Mouse (Mus musculus): ENCODE measurements at regions not wholly inside any gene's neighbourhood (a gene's known extent, or its start where the extent isn't known, plus 50 kb on each side); places are given as distances from the start of the nearest gene placed in this dataset.

DNA sequence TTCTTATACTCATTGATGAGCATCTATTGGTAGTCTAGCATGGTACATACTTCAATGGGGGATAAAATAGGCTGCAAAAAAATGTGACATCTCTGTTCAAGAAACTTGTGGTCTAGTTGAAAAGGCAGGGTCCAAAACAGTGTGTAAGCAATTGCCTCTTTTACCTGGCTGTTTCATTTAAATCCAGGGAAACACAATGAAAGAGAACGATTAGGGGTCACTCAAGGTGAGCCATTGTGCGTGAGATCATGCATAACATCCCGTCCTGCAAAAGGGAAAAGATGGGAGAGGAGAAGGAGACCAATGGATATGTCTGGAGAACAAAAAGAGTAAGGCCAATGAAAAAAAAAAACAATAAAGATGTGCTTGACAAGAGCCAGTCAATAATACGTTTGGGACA lies 93.6 kb upstream of the Olfm4 start:
- Histone ChIP-seq H3K4me2 (replicated peaks) (no peak overlapping the region), H3K9me3 (replicated peaks) (no peaks in the 10 kb centered on the region), H3K27me3 (peaks cover 22% of the 10 kb centered on the region), H3K4me3 (no peak overlapping the region), H3K9ac (no peak overlapping the region), H3K27ac (no peak overlapping the region), H3K36me3 (no peaks in the 10 kb centered on the region), H3K4me1 (no peaks in the 10 kb centered on the region)
- no peak for ATAC-seq (ENCODE audit: low FRiP score)
- WGBS, result 76% methylated on average over 4 of the region's 4 CpGs

DNA sequence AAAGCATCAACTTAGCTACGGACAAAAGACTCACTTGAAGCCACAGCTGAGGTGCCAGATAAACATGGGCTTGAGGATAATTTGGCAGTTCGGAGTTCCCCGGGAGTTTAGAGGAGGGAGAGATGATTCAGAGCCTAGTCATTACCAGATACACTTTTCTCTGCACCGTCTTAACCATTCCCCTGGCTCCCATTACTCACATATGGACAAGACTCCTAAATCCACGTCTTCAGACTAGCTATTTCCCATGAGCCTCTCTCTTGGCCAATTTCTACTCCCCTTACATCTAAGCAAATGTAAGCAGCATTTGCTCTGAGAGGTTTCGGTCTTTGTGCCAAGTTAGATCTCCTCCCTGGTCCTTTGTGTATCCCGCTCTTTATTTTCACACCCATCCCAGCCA lies 100.4 kb upstream of the Olfm4 start:
- Histone ChIP-seq H3K9me3 (replicated peaks) (no peaks in the 10 kb centered on the region), H3K4me1 (peaks cover 40% of the 10 kb centered on the region), H3K36me3 (no peaks in the 10 kb centered on the region), H3K4me2 (replicated peaks) (no peak overlapping the region), H3K4me3 (no peak overlapping the region), H3K9ac (no peak overlapping the region), H3K27ac (no peak overlapping the region), H3K27me3 (peaks cover 34% of the 10 kb centered on the region)
- 75% methylated on average over 7 of the region's 7 CpGs for WGBS
- ATAC-seq (ENCODE audit: low FRiP score), result no peak

DNA sequence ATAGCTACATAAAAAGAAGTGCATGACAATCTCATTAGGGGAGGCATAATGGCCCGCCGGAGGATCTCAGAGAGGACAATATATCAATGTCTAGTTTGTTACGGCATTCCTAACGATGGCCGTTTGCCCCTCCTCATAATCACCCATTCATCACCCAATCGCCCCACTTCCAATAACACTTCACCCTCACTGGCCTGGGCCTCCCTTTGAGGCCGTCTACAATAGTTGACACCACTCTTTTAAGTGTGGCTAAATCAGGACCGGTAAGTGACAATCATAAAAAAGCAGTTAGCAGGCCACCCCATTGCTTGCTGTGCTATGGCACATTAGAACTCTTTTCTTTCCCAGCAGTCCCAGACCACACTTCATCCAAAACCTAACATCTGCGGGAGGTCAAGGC lies 102.2 kb upstream of the Olfm4 start:
- Histone ChIP-seq H3K9ac (no peak overlapping the region), H3K4me3 (no peak overlapping the region), H3K27ac (no peak overlapping the region), H3K4me2 (replicated peaks) (no peak overlapping the region), H3K9me3 (replicated peaks) (no peaks in the 10 kb centered on the region), H3K36me3 (no peaks in the 10 kb centered on the region), H3K4me1 (peaks cover 42% of the 10 kb centered on the region), H3K27me3 (peaks cover 42% of the 10 kb centered on the region)
- WGBS, result 28% methylated on average over 9 of the region's 9 CpGs
- ATAC-seq (ENCODE audit: low FRiP score), result peak; percentile 58; the same call in 1 of the 2 replicates

DNA sequence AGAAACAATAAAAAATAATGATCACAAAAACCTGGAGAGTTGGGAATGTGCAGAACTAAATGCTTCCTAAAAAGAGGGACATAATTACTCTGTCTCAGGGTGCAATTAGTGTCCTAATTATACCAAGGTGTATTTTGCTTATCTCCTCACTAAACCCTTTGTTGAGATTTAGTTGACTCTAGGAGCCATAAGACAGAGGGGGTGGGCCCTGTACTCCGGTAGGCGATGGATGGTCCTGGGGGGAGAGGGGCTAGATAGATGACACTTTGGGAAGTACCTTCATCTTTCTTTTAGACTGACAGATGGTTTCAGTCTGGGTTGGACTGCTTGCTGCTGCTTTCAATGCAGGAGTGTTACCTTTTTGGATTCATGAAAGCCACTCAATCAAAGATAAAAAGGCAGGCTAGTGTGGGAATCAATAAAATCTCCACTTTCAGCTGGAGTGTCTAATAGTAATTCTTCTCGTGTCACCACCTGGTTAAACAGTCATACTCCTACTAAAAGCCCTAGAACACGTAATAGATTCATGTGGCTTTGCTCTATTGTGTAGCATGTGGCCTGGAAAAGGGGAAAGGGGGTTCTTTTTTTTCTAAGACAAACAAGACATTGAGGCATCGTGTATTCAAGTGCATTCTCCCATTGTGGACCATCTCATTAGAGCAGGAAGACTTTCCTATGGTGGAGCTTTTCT lies 103.7 kb upstream of the Olfm4 start:
- H3K27ac ChIP-seq, result peak overlapping the region; percentile 76; the same call in 1 of the 2 replicates
- no peaks in the 10 kb centered on the region for H3K36me3 ChIP-seq
- H3K9me3 ChIP-seq (replicated peaks), result no peaks in the 10 kb centered on the region
- H3K9ac ChIP-seq, result no peak overlapping the region
- ATAC-seq (ENCODE audit: low FRiP score), result peak; percentile 42
- 21% methylated on average over 5 of the region's 5 CpGs for WGBS
- H3K4me3 ChIP-seq, result no peak overlapping the region
- H3K27me3 ChIP-seq, result peaks cover 40% of the 10 kb centered on the region
- no peak overlapping the region for H3K4me2 ChIP-seq (replicated peaks)
- peaks cover 42% of the 10 kb centered on the region for H3K4me1 ChIP-seq

DNA sequence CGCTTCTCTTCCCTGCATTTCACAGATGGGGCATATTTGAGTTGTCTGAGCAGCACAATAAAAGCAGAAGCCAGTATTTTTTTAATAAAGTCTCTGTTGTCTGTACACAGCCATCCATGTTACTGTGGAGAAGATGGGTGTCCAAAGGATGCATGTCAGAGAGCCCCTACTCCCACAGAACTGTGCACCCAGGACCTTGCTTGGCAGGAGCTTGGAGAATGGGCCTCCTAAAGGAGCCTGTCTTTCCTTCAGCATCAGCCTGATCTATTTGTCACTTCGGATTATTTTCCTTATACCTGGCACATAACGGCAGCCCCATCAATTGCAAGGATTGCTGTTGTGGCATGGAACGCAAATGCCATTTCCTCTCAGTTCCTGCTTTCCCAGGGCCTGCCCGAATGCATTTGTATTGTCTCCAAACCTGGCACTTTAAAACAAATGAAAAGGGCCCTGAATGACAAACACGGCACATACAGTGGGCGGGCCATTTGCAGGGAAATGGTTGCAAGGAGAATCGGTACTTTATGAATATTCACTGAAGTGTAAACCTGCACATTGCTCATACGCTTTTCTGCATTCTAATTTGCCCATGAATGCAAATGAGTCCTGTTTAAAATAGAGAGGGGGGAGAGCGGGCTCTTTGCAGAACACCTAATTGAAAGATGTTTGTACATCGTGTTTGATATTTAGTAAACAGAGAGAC lies 104.4 kb upstream of the Olfm4 start:
- Histone ChIP-seq H3K27ac (peak overlapping the region; percentile 76), H3K9me3 (replicated peaks) (no peaks in the 10 kb centered on the region), H3K9ac (no peak overlapping the region), H3K4me3 (no peak overlapping the region), H3K36me3 (no peaks in the 10 kb centered on the region), H3K4me1 (peaks cover 42% of the 10 kb centered on the region), H3K4me2 (replicated peaks) (0 out of 2 replicates have a peak overlapping the region, but pooled peaks have one; percentile 15), H3K27me3 (peaks cover 37% of the 10 kb centered on the region)
- WGBS, result 41% methylated on average over 11 of the region's 11 CpGs
- peak; percentile 56 for ATAC-seq (ENCODE audit: low FRiP score)

DNA sequence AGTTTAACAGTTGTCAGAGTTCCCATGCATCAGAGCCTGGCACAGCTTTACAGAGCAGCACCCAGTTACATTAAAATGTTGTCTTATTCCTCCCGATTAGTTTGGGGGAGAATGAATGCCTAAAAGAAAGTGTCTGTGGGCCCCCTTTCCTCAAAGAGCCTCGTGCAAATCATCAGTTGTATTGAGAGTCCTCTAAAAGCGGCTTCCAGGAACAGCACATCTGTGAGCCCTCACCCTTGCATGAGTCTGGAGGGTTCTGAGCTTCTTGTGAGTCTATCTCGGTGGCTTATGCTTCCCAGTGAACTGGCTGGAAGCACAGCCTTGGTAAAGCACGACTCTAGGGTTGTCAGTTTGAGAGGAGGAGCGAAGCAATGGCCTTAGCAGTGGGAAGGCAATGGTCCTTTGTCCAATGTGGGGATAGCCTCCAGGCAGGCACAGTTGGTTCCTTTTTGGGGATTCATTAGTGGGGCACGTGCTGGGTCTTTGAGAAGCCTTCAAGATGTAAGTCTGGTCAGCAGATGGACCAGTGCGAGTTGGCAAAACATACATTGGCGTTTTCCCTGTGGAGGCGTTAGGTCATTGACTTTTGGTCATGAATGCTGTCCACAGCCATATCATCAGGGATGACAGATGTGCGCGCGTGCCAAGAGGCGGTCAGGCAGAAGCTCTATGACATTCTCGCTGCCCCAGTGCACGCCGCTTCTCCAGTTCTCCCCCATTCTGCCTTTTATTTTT lies 105.4 kb upstream of the Olfm4 start:
- no peaks in the 10 kb centered on the region for H3K9me3 ChIP-seq (replicated peaks)
- peak overlapping the region; percentile 76; the same call in 1 of the 2 replicates for H3K27ac ChIP-seq
- no peaks in the 10 kb centered on the region for H3K36me3 ChIP-seq
- no peak overlapping the region for H3K9ac ChIP-seq
- ATAC-seq (ENCODE audit: low FRiP score), result no peak
- no peak overlapping the region for H3K4me3 ChIP-seq
- peaks cover 45% of the 10 kb centered on the region for H3K4me1 ChIP-seq
- 55% methylated on average over 17 of the region's 17 CpGs for WGBS
- peaks cover 31% of the 10 kb centered on the region for H3K27me3 ChIP-seq
- H3K4me2 ChIP-seq (replicated peaks), result no peak overlapping the region

DNA sequence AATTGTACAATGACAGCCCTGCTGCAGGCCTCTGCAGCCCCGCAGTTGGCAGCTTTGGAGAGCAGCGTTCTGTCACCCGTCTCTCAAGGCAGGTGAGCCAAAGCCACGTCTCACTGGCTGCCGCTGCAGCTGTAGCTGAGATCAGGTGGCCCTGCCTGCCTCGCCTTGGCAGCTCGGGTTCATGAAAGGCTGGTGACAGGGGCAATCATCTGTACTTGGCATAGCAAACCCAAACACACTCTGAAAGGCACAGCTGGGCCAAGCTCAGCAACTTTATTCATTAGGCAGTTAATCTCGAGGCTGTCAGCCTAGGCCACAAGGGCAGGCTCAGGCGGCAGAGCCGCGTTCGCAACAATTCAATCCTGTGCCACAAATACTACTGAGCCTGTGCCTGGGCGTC lies 102.0 kb upstream of the Pcdh8 start:
- Histone ChIP-seq H3K9me3 (replicated peaks) (no peaks in the 10 kb centered on the region), H3K27me3 (peaks cover 24% of the 10 kb centered on the region), H3K36me3 (no peaks in the 10 kb centered on the region), H3K4me1 (peaks cover 19% of the 10 kb centered on the region), H3K27ac (peak overlapping the region; percentile 60; the same call in 1 of the 2 replicates), H3K4me2 (replicated peaks) (no peak overlapping the region), H3K4me3 (no peak overlapping the region), H3K9ac (no peak overlapping the region)
- 19% methylated on average over 13 of the region's 13 CpGs for WGBS
- ATAC-seq (ENCODE audit: low FRiP score), result peak; percentile 73

DNA sequence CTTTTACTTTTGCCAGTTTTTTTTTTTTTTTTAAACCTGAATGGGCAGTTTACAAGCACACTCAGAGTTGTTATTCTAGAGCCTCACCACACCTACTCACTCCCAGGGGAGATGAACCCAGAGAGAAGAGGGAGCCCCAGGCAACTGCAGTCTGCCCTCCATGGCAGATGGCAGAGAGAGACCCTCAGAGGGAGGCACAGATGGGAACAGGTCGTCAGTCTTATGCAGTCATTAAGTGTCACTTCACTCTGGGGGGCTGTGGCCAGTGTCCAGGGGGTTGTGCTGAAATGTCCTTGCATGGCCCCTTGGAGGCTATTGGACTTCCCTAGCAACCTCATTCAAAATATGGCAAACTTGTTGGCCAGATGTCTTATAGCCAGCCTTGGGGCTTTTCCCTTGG lies 101.3 kb upstream of the Pcdh8 start:
- Histone ChIP-seq H3K4me2 (replicated peaks) (no peak overlapping the region), H3K9ac (no peak overlapping the region), H3K4me1 (peaks cover 19% of the 10 kb centered on the region), H3K9me3 (replicated peaks) (no peaks in the 10 kb centered on the region), H3K27ac (peak overlapping the region; percentile 60; the same call in 1 of the 2 replicates), H3K4me3 (no peak overlapping the region), H3K36me3 (no peaks in the 10 kb centered on the region), H3K27me3 (peaks cover 18% of the 10 kb centered on the region)
- peak; percentile 73 for ATAC-seq (ENCODE audit: low FRiP score)
- WGBS, result 13% methylated on average over 1 of the region's 1 CpGs

DNA sequence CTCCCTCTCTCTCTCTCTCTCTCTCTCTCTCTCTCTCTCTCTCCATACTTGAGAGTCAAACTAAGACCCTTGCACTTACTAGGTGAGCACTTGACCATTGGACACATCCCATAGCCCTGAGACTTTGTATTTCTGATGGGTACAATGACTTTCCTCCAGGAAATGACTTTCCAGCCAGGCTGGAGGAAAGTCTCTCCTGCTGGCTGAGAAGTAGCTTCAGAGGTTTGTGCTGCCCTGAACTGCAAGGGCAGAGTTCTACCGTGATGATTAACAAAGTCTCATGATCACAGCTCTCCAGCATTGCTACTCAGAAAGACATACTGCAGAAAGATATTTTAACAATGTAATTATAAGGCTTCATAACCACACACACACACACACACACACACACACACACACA lies 98.2 kb upstream of the Pcdh8 start:
- Histone ChIP-seq H3K36me3 (no peaks in the 10 kb centered on the region), H3K27ac (no peak overlapping the region), H3K4me2 (replicated peaks) (no peak overlapping the region), H3K4me3 (no peak overlapping the region), H3K9ac (no peak overlapping the region), H3K4me1 (peaks cover 19% of the 10 kb centered on the region), H3K9me3 (replicated peaks) (no peaks in the 10 kb centered on the region), H3K27me3 (0 out of 2 replicates have a peak, but pooled peaks cover 3% of the 10 kb centered on the region)
- WGBS, result 50% methylated on average over 1 of the region's 1 CpGs
- ATAC-seq (ENCODE audit: low FRiP score), result no peak

DNA sequence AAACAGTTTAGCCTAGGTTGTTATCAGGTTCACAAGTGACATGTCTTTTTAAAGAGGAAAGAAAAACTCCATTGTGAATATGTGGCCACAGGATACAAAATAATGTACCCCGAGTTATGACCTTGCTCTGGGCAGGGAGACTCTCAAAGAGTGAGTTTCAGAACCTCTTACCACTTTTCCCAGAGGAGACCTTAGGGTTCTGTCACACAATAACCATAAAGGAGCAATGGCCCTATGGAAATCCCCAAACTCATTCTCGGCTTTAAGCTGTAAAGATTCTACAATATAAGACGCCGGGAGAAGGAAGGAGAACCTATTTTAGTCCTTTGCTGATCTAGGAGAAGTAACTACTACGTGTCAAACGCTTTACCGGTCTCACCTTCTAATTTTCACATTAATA lies 85.1 kb upstream of the Pcdh8 start:
- no peaks in the 10 kb centered on the region for H3K36me3 ChIP-seq
- 92% methylated on average over 7 of the region's 7 CpGs for WGBS

DNA sequence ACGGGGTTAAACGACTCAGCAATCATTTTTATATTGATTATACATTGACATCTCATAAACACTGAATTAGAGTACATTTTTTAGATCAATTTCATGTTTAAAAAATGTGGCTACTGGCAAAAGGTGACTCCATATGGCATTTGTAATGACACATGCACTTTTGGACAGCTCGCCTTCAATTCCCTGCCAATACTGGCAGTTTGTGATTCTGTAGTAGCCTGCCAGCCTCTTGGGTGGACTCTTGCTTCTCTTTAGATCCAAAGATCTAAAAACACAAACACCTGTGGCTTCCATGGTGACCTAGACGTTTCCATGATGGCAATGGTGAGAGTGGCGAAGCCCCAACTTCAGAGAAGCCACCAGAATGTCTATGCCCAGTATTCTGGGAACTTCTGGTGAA lies 83.1 kb upstream of the Pcdh8 start:
- H3K9ac ChIP-seq, result no peak overlapping the region
- H3K27me3 ChIP-seq, result no peaks in the 10 kb centered on the region; the same call in 1 of the 2 replicates
- H3K4me2 ChIP-seq (replicated peaks), result no peak overlapping the region
- no peak overlapping the region for H3K27ac ChIP-seq
- peaks cover 24% of the 10 kb centered on the region for H3K4me1 ChIP-seq
- no peaks in the 10 kb centered on the region for H3K9me3 ChIP-seq (replicated peaks)
- H3K4me3 ChIP-seq, result no peak overlapping the region
- 90% methylated on average over 5 of the region's 5 CpGs for WGBS
- no peak for ATAC-seq (ENCODE audit: low FRiP score)
- H3K36me3 ChIP-seq, result no peaks in the 10 kb centered on the region

More for the DNA sequence above, 85.1 kb upstream of the Pcdh8 start:
- Histone ChIP-seq H3K4me2 (replicated peaks) (no peak overlapping the region), H3K27ac (no peak overlapping the region), H3K9me3 (replicated peaks) (no peaks in the 10 kb centered on the region), H3K4me1 (peaks cover 9% of the 10 kb centered on the region), H3K27me3 (no peaks in the 10 kb centered on the region; the same call in 1 of the 2 replicates), H3K4me3 (no peak overlapping the region), H3K9ac (no peak overlapping the region)
- no peak for ATAC-seq (ENCODE audit: low FRiP score)

DNA sequence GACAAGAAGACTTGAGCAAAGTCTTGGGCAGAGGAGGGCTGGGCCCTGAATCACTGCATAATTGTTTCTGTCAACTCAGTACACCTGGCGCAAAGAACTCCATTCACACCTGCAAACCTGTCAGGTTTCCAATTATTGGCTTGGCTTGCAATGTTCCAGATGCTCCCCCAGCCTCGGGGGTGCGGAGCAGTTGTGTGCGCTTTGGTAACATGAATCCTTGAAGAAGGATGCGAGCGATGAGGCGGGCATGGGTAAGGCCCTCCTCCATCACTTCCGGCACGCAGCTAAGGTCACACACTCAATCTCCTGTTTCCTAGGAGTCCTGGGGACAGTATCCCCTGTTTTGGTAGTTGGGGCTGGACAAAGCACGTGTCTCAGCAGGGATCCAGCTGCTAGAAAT lies 81.6 kb upstream of the Pcdh8 start:
- no peaks in the 10 kb centered on the region for H3K36me3 ChIP-seq
- ATAC-seq (ENCODE audit: low FRiP score), result no peak
- no peak overlapping the region for H3K27ac ChIP-seq
- H3K4me3 ChIP-seq, result no peak overlapping the region
- H3K9me3 ChIP-seq (replicated peaks), result no peaks in the 10 kb centered on the region
- no peak overlapping the region for H3K4me2 ChIP-seq (replicated peaks)
- H3K27me3 ChIP-seq, result no peaks in the 10 kb centered on the region; the same call in 1 of the 2 replicates
- no peak overlapping the region for H3K9ac ChIP-seq
- WGBS, result 69% methylated on average over 10 of the region's 10 CpGs
- H3K4me1 ChIP-seq, result peaks cover 24% of the 10 kb centered on the region
